Mouse (Mus musculus): ENCODE data around the gene Fkbp10.

DNA sequence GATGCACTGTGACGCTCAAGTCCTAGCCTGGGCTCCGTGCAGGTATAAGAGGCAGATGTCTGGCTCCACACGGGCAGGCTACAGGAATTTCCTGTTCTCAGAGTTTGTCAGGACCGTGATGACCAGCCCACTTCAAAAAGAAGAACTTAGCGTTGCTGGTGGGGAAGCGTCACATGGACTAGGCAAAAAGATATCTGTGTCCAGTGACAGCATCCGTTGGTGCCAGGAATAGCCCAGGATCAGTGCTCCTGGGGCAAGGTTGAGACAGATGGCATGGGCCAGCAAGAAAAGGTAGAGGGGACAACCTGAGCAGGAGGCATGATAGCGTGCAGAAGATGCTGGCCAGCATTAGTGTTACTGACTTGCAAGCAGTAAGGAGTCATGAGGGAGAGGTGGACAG, 45.7 kb upstream of the Fkbp10 start:
- no peak for TF ChIP-seq CTCF (IDR thresholded peaks at IDR 0.05; ENCODE audit: extremely low read depth, insufficient read depth, insufficient read length, insufficient replicate concordance)
- TF ChIP-seq POLR2A (IDR thresholded peaks at IDR 0.05; ENCODE audit: low read depth, low read length) = no peak

All from spleen, adult 2 months (tissue).